Mouse (Mus musculus): Measurements from ENCODE around the gene Ildr1.

The Ildr1 gene

DNA sequence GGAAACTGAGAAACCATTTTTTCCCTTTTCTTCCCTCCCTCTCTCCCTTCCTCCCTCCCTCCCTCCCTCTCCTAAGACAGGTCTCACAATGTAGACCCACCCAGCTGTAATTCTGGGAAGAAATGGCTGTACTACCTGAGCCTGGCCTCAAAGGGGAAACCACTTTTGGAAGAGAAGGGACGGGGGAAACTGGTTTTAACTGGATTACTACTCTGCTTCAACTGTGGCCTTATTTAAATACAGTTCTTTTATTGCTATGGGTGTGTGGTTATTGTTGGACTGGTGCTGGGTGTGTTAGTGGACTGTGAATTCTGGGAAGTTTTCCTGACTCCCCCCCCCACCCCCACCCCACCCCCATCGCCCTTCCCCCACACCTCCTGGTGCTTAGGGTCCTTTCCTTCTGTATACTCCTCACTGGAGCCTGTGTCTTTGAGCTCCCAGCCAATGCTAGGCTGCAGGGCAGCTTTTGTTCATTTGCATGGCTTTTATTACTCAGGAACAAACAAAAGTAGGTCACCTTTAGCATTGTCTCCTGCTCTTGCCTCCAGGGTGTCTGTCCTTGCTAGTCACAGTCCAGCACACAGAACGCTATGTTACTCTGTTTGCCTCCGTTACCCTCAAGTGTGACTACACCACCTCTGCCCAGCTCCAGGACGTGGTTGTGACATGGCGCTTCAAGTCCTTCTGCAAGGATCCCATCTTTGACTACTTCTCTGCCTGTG, 14.1 kb downstream of the Ildr1 start:
- DNase-seq: peak; percentile 66

DNA sequence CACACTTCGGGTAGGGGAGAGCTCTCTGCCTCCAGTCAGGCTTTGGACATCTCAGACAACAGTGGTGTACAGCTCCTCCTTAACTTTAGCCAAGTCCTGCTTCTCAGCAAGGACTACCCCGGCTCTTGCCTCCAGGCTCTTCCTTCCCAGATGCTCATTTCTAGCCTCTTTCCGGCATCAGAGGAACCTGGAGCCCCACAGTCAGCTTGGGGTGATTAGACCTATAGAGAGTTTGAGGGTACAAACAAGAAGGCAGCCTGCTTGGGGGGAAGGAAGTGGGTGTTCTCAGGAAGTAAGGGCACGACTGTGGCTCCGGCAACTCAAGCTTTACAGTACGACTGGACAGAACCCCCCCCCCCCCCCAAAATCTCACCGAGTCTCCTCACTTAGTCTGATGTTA, 15.0 kb downstream of the Ildr1 start:
- DNase-seq: no peak

DNA sequence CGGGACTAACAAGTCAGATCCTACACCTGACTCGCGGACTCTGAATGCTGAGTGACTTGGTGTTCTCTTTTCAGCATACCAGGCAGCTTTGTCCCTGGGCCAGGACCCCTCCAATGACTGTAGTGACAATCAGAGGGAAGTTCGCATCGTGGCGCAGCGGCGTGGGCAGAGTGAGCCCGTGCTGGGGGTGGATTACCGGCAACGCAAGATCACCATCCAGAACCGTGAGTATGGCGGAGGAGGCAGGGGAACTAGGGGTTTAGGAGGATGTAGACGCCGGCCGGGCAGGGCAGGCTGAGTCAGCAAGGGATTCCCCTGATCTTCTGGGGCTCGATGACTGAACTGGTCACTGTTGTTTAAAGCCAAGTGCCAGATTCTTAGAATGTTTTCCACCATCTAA, 15.6 kb downstream of the Ildr1 start:
- DNase-seq: no peak

DNA sequence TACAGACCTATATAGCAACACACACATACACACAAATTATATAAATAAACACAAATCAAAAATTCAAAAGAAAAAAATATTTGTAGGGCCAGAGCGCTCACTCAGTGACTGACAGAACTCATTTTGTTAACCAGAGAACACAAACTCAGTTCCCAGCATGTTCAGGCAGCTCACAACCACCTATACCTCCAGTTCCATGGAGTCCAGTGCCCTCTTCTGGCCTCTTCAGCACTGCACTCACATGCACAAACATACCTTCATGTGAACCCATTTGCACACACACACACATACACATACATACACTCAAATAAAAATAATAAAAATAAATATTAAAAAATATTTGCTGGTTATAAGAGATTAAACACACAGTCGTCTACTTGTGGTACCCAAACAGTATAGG, 17.0 kb downstream of the Ildr1 start:
- no peak for DNase-seq

DNA sequence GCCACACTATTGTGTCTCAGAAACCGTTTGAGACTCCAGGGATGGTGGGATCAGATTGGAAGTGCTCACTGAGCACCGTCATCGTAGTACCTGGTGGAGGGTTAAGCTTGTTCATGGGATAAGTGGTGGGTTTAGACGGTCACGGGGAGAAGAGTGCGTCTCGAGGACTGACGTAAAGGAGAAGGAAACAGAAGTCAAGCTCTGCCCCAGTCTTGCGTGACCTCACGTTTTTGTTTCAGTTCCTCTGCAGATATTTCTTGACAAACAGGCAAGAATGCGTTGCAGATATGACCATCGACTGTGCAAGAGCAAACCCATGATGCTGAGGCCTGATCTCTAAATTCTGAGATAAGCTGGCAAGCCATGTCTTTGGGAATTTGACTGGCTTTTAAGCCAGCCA, 18.0 kb downstream of the Ildr1 start:
- DNase-seq: no peak

DNA sequence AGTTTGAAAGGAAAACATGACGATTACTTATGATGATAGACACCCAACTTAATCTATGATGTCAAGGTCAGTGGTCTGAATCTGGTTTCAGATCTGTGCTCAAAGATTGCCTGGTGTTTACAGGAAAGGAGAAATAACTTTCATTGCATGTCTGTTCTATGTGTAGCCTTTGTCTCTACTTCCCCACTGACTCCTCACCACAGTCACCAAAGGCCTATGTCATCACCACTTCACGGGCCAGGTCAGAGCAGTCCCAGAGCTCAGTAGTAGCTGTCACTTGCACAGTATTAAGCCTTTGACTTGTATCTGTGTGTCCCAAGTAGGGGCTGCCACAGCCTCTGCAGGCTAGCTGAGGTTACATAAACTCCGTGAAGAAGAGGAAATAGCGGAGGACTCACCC, 23.7 kb downstream of the Ildr1 start:
- no peak for DNase-seq

DNA sequence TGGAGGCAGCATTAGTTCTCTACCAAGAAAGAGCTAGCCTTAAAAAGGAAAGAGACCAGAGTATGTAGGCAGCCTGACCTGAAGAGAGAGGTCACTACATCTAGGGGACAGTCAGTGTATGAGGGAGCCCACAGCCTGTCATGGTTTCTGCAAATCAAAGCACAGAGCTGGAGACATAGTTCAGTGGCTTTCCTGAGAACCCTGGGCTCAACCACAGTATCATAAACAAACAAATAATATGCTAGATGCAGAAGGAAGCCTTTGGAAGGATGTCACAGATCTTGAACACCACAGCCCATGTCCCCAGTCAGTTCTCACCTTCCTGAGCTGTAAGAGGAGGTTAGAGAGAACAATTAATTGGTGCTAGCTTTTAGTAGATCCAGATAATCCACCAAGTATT, 24.9 kb downstream of the Ildr1 start:
- no peak for DNase-seq

DNA sequence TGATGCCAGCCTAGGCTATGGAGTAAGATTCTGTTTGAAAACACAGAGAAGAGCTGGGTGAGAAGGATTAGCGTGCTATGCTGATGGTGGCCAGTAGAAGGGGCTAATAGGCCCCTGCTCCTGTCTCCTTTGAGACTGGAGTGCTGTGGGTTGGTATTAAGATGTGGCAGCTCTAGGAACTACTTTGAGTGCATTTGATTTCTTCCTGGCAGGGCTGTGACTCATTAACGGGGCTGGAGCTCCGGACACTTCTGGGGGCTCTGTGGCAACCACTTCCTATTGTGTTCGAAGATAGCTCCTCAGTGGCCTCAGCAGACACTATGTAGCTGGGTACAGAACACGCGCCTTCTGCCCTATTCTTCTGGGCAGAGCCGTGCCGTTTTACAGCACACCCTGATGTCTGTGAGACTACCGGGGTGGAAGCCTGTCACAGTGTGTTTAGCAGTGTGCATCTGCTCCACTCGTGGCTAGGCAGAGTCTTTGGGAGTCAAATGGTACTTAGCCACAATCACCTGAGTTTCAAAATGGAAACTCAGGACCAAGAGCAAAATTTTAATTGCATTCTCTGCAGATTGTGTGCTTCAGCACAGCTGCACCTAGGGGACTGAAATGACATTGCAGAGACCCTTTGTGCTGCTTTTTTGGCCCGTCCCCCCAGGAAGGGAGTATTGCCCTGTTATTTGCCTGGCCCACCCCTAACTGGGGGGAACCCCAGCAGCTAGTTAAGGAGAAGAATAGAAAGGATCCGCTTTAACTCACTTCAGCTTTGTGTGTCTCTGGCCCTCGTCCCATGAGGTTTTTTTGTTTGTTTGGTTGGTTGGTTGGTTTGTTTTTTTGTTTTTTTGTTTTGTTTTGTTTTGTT, 26.6 kb downstream of the Ildr1 start:
- DNase-seq: no peak

DNA sequence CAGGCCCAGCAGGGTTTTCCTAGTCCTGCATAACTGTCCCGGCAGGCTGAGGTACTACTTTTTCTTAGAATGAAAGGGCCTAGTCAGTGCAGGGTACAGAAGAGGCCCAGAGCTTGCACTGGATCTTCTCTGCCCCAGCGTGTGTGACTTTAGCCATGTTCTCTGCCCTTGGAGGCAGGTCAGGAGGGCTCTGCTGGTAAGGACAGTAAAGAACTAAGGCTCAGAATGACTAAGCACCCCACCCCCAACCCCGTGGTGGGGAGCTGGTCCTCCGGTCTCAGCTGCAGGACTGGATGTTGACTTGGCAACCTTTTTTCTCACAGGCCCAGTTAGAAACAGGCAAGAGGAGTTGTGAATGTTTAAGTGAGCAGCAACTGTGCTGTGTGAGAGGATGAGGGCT, 29.0 kb downstream of the Ildr1 start:
- DNase-seq: no peak

DNA sequence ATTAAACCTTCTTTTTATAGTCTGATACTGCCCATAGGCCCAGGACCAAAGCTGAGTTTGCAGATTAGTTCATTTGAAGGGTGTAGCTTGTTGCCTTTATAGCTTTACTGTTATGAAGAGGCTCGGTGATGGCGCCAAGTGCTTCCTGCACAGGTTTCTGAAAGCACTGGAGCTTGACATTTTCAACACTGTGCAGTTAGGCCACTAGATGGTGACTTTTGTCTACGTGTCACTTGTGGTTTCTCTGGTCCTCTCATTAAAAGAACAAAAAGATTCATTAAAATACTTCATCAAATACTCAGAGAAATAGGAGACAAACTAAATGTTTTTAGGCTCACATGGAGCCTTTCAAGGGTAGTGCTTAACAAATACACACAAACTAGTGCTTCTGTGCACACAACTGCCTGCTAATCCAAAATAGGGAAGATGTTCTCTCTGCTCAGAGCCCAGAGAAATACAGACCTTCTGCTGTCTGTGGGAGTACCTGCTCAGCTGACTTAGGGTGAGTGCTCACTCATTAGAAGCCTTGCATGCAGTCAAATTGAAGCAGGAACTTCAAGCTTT, 30.2 kb downstream of the Ildr1 start:
- no peak for DNase-seq

DNA sequence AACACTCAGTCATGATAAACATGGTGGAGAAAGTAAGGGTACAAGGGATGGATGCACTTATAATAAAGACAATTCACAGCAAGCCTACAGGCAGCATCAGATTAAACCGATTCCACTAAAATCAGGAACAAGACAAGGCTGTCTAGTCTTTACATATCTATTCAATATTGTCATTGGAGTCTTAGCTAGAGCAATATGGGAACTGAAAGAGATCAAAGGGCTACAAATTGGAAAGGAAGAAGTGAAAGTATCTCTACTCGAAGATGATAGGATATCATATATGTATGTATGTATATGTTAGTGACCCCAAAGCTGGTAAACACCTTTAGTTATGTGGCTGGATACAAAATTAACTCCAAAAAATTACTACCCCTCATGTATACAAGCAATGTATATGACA, 35.2 kb downstream of the Ildr1 start:
- DNase-seq: no peak

DNA sequence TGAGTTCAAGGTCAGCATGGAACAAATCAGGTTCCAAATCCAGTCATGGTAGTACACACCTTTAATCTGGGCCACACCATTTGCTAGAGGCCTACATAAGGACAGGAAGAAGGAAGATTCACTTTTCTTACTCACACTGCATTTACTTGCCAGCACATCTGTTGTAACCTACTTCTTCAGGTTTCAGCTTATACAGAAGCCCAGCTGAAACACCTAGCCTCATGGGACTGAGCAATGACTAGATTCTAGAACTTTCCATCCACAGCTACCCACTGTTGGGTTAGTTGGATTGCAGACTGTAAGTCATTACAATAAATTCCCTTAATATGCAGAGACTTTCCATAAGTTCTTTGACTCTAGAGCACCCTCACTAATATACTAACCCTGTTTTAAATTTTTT, 38.8 kb downstream of the Ildr1 start:
- no peak for DNase-seq

DNA sequence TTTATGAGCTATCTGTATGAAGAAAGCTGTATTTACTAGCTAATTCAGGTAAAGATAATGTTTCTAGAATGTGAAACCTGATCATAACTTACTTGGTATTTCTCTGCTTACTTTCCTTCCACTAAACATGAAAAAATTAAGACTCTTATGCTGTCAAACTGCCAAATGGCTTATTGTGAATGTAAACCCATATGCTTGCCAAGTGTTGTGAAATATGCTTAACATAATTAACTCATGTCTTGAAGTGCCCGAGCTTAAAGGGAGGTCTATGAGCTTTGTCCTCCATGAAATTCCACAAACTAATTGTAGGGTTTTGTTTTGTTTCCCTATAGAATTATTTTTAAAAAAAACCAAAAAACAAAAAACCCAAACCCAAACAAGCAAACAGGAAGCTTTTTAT, 40.0 kb downstream of the Ildr1 start:
- DNase-seq: no peak

DNA sequence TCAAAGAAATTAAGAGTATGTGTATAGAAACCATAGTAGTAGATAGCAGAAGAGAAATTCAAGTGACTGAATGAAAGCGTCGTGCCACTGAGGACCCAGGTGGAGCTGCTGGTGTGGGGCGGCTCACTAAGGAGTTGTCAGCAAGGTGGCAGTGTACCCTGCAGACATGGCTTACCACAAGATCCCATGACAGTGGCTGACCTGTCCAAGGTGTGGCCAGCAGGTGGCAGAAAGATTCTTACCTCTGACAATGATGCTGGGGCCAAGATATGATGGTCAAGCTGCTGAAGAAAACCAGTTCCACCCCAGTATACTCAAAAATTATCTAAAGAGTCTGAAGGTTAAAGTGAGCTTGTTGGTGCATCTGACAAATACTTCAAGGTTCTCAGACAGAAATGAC, 41.6 kb downstream of the Ildr1 start:
- DNase-seq: peak; percentile 56

DNA sequence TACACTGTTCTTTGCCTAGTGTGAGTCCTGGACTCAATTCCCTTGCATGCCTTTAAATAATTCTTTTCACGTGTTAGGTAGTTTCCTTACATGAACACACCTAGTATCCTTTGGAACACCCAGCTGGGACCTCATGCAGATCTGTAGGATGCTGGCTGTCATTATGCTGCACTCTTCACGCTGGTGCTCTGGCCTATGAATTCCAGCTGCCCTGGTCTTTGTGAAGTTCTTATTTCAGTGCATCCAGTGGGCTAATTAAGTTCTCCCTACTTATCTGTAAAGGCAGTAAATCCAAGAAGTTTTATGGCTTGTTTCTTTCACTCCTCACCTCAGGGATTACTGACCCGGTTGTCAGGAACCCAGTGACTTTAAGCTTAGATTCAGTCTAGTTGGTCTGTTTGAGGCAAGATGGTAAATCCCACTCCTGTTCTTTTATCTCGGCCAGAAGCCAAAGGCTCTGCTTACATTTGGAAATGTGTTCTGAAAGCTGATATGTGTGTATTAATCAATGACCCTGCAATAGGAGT, 45.7 kb downstream of the Ildr1 start:
- DNase-seq: no peak

DNA sequence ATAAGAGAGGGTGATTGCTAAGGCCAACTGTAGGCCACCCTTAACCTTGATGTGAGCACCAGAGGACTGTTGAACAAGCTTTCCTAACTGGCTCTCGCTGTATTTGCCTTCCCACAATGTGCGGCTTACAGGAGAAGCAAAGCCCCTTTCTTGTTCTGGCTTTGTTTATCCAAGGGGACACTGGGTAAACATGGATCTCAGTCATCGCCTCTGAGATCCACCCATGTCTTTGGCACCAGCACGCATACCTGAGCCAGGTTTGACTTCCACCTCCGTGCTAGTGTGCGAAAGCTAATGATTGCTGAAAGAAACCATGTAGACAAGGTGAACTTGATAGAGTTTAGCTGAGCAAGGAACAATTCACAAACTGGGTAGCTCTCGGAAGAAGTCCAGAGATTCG, 49.8 kb downstream of the Ildr1 start:
- DNase-seq: no peak

DNA sequence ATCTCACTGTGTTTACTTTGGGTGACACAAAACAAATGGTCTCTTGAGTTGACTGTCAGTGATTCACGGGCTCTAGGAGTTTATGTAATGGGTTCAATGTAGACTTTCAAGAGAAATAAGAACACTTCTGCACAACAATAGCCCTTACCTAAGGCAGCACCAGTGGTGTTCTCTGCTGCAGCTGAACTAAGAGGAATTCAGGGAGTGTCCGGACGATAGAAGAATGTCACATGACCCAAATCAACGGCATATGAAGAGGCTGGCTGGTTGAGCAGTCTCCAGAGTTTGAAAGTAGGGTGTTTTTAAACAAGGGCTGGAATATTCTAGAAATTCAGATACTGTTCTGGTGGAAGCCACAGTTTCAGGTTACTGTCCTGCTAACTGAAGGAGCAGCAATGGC, 53.3 kb downstream of the Ildr1 start:
- no peak for DNase-seq

DNA sequence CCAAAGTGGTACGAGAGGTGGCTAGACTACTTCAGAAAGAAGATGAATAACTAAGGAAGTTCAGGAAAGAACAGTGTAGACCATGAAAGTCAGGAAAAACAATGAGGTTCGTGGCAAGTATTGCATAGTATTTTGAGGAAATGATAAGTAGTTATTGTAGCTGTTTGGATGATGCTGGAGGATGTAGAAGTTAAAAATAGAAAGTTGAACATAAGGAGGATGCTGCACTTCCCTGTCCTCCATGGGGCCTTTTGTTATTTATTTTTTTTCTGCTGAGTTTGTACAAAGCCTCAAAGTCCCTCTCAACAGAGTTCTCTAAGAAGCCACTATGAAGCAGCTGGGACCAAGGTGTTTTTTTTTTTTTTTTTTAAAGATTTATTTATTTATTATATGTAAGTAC, 54.0 kb downstream of the Ildr1 start:
- DNase-seq: no peak

DNA sequence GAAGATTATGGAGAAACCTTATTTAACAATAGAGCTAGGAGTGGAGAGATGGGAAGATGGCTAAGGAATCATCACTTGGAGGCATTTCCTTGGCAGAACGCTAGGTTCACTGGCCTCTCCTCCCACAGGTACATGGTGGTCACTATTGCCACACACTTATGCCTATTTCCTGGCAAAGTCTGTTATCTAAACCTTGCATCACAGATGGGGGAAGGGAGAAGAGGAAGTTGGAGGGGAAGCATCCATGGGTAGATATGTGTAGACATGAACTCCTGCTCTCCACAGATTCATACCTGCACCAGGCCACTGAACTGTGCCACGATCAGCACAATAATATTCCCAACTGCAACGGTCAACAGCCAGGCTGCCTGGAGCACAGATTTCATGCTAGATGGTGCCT, 58.2 kb downstream of the Ildr1 start:
- no peak for DNase-seq

DNA sequence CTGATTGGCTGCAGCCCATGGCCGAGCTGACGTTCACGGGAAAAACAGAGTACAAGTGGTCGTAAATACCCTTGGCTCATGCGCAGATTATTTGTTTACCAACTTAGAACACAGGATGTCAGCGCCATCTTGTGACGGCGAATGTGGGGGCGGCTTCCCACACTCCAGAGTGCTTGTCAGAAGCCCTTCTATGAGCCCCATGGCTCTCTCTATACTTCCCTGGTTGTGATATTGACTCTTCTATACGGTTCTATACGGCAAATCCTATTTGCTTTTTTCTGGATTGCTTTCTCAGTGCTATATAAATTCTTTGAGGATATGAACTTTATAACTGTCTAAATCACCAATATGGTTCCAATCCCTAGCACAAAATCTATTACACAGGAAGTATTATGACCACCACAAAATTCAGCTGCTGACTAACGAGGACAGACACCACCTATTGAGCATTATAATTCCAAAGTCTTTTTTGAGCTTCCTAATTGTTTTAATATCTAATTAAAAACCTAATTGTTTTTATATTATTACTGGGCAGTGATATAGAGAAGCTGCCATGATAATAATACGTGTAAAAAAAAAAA, 76.5 kb downstream of the Ildr1 start:
- no peak for DNase-seq

DNA sequence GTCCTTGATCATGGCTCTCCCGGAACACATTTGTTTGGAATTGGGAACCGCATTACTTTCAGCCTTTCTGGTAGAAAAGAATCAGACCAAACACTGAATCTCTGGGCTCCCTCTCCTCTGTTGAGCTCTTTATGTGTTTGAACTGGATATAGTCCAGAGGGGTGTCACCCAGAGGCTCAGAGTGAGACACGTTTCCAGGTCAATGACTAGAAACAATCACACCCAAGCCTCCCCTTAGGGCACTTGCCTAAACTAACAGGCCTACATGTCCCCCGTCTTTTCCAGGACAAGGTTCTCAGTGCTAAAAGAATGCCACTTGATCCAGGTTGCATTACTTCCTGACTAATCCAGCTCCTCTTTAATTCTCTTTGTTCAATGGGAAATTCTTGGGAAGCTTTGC, 77.1 kb downstream of the Ildr1 start:
- peak; percentile 8 for DNase-seq

DNA sequence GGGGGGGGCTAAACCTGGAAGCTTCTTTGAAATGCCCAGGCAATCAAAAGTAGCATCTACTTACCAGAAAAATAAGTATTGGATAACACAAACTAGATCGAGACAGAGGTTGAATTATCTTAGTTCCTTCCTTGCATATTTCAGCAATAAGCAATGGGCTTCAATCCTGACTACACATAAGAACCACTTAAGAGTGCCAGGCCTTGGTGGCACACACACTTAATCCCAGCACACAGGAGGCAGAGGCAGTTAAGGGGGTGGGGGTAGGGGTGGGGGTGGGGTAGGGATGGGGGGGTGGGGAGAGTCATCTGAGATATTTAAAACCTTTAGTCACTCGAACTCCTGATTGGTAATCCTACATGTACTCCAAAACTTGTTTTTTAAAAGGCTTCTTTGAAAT, 77.5 kb downstream of the Ildr1 start:
- no peak for DNase-seq

DNA sequence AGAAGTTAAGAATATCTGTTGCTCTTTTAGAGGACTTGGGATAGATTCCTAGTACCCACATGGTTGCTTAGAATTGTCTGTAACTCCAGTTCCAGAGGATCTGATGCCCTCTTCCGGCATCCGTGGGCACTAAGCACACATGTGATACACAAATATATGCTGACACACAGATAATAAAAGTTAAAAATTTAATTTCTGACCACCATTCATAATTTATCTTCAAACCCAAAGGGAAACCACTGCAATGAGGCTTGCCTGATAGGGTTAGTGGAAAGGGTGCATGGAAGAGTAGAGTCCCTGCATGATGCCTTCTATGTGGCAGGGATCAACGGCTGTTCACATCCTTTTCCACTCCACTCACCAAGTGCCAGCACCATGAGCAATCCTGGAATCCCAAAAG, 77.9 kb downstream of the Ildr1 start:
- DNase-seq: no peak

DNA sequence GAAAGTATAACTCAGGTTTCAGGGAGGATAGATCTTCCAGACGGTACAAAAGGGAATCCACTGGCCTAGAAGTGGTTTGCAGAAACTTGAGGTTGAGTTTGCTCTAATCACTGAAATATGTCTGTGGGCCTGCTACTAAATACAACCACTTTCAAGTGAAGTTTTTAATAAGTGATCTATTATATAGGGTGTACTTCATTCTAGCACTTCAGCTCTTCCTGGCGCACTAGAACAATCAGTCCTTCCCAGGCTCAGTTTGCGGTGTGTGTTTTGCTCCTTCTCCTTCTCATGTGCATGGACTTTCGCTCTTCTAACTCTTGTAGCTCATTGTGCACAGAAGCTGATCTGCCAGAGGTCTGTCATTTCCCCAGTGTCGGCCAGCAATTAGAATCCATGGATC, 79.2 kb downstream of the Ildr1 start:
- DNase-seq: peak; percentile 21

Data from kidney, postnatal 14 days (tissue).